Mouse (Mus musculus) E14TG2a.4 (cell line): ENCODE measurements around the gene Sytl4.

ENCODE experiments used
- CTCF ChIP-seq: conservative IDR thresholded peaks from 2 replicates; pipeline ENCODE4 v1.5.1; 2014; ENCODE audit warnings: low read length
- NANOG ChIP-seq: IDR thresholded peaks from 2 replicates; pipeline ENCODE4 v1.6.1; 2014; ENCODE audit warnings: borderline replicate concordance, low read length, mixed read lengths

DNA sequence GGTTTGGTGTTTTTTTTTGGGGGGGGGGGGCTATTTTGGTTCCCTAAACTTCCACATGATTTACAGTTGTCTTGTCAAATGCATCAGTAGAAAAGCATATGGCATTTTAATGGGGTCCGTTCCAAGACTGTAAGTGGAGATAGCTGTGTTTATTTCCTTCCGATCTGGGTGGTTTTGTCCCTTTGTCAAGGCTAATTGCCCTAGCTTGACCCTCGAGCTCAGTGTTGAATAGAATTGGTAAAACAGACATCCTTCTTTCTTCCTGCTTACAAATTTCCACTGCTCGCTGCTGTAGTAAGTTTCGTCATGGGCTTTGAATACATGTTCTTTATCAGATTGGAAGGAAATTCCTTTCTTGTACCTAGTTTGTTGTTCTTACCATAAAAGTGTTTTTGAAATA, 39.1 kb upstream of the Sytl4 start:
- TF ChIP-seq CTCF = no peak
- TF ChIP-seq NANOG = no peak
